Mouse (Mus musculus) adrenal gland (tissue): Measurements from ENCODE around the gene Gins2.

Experiments used
- intact Hi-C: fragments of 180-260 bp; cut with DNase I; formaldehyde crosslinking; loops from one replicate; pipeline ENCODE4 v1.15.1; 2025

Gins2 gene

GRCm38 (mm10) chr8:120566681-120567080 lies 22.4 kb downstream of the Gins2 start:
- intact Hi-C loops: no loop called here

- intact Hi-C loops: no loop called here
Observed at GRCm38 (mm10) chr8:120565151-120565711, 23.9 kb downstream of the Gins2 start.

GRCm38 (mm10) chr8:120563851-120564837 lies 25.0 kb downstream of the Gins2 start:
- intact Hi-C loops: no loop called here

- intact Hi-C loops: no loop called here
Observed at GRCm38 (mm10) chr8:120563348-120563724, 25.8 kb downstream of the Gins2 start.

- intact Hi-C loops: no loop called here
Observed at GRCm38 (mm10) chr8:120562680-120563347, 26.3 kb downstream of the Gins2 start.

- intact Hi-C loops: no loop called here
Observed at GRCm38 (mm10) chr8:120561539-120562435, 27.3 kb downstream of the Gins2 start.

- intact Hi-C loops: no loop called here
Observed at GRCm38 (mm10) chr8:120560535-120560934, 28.6 kb downstream of the Gins2 start.

GRCm38 (mm10) chr8:120559654-120560053 lies 29.4 kb downstream of the Gins2 start:
- intact Hi-C loops: no loop called here

GRCm38 (mm10) chr8:120558162-120558561 lies 30.9 kb downstream of the Gins2 start:
- intact Hi-C loops: no loop called here

GRCm38 (mm10) chr8:120557170-120557965 lies 31.7 kb downstream of the Gins2 start:
- intact Hi-C loops: no loop called here

GRCm38 (mm10) chr8:120556198-120556892 lies 32.8 kb downstream of the Gins2 start:
- intact Hi-C loops: no loop called here

- intact Hi-C loops: no loop called here
Observed at GRCm38 (mm10) chr8:120554466-120555039, 34.6 kb downstream of the Gins2 start.

GRCm38 (mm10) chr8:120553441-120554123 lies 35.5 kb downstream of the Gins2 start:
- intact Hi-C loops: no loop called here

GRCm38 (mm10) chr8:120552509-120552908 lies 36.6 kb downstream of the Gins2 start:
- intact Hi-C loops: no loop called here

- intact Hi-C loops: no loop called here
Observed at GRCm38 (mm10) chr8:120551677-120551980, 37.5 kb downstream of the Gins2 start.

GRCm38 (mm10) chr8:120550937-120551676 lies 38.0 kb downstream of the Gins2 start:
- intact Hi-C loops: no loop called here

GRCm38 (mm10) chr8:120550430-120550829 lies 38.7 kb downstream of the Gins2 start:
- intact Hi-C loops: no loop called here

GRCm38 (mm10) chr8:120549922-120550321 lies 39.2 kb downstream of the Gins2 start:
- intact Hi-C loops: no loop called here
